Mouse (Mus musculus) T-helper 2 cell (primary cell): ENCODE measurements around the gene Olfr1161.
"Not testable (repeated sequence)": the region's sequence is repeated elsewhere in the genome, so short reads cannot be mapped to it uniquely, and the experiment has no call there.

Source experiments
- in situ Hi-C: fragments of 300-600 bp; cut with MboI, MseI; formaldehyde crosslinking; loops from one replicate; pipeline ENCODE4 v1.15.1; 2025; ENCODE audit warnings: high pct_unique_total_duplicates

Olfr1161 gene

GRCm38 (mm10) chr2:88022474-88022873, at the start of gene Olfr1161:
Gene Olfr1161 (plus strand): TSS chr2:88022774.
- in situ Hi-C loops = not testable (repeated sequence)

GRCm38 (mm10) chr2:87974563-87974962, 48.0 kb upstream of the Olfr1161 start, which contains the start of gene Olfr74:
Gene Olfr74 (minus strand): TSS chr2:87974663.
- in situ Hi-C loops = no loop called here

GRCm38 (mm10) chr2:87989813-87990212, 32.8 kb upstream of the Olfr1161 start, which contains the start of gene Olfr1158:
Gene Olfr1158 (plus strand): TSS chr2:87990113.
- in situ Hi-C loops = loop anchor here (10.0 kb wide), 2 partner anchors 1405 to 1505 kb away; partner anchors contain the start of gene Olfr228

GRCm38 (mm10) chr2:88007515-88008318, 14.9 kb upstream of the Olfr1161 start, which contains the start of gene Olfr1160:
Gene Olfr1160 (minus strand): TSS chr2:88008268.
- in situ Hi-C loops = no loop called here

GRCm38 (mm10) chr2:88037599-88037998, 15.0 kb downstream of the Olfr1161 start, which contains the start of gene Olfr73:
Gene Olfr73 (minus strand): TSS chr2:88037699.
- in situ Hi-C loops = no loop called here

- in situ Hi-C loops = no loop called here
Measured at GRCm38 (mm10) chr2:88051029-88051428, 28.5 kb downstream of the Olfr1161 start, which contains the start of gene Olfr1162. Gene Olfr1162 (minus strand): TSS chr2:88051129.

GRCm38 (mm10) chr2:88063587-88063986, 41.0 kb downstream of the Olfr1161 start:
- in situ Hi-C loops = no loop called here

GRCm38 (mm10) chr2:88071730-88072129, 49.2 kb downstream of the Olfr1161 start, which contains the start of gene Olfr1163:
Gene Olfr1163 (minus strand): TSS chr2:88071830.
- in situ Hi-C loops = no loop called here
